Mouse (Mus musculus) hindbrain, embryonic 15.5 days (tissue): Measurements from ENCODE around the gene Abca2. TPM values are rescaled to one million over a fixed set of nuclear protein-coding genes. Genes with fewer than 3 reads are reported as not detected.

Experiments used
- ATAC-seq: fragments of 200-750 bp; cut with Nextera tagmentation; 2 replicates; pipeline ENCODE4 v1.8.0; 2017; ENCODE audit warnings: low read depth, moderate number of reproducible peaks, moderate TSS enrichment; ENCODE audit not compliant: low FRiP score
- H3K27ac ChIP-seq: fragments of 300-500 bp; sonication (generic); replicated peaks from 2 replicates; pipeline ENCODE4 v1.5.1; 2015; ENCODE audit warnings: mild to moderate bottlenecking, inconsistent platforms
- H3K27me3 ChIP-seq: fragments of 300-500 bp; sonication (generic); 2 replicates; pipeline ENCODE4 v1.6.1; 2015; ENCODE audit warnings: control low read depth, inconsistent platforms
- H3K36me3 ChIP-seq: fragments of 300-500 bp; sonication (generic); 2 replicates; pipeline ENCODE4 v1.6.1; 2015; ENCODE audit warnings: control low read depth, inconsistent platforms
- H3K4me1 ChIP-seq: fragments of 300-500 bp; sonication (generic); replicated peaks from 2 replicates; pipeline ENCODE4 v1.6.1; 2015; ENCODE audit warnings: control low read depth, inconsistent platforms
- H3K4me2 ChIP-seq: fragments of 300-500 bp; sonication (generic); 2 replicates; pipeline ENCODE4 v1.6.1; 2015; ENCODE audit warnings: moderate library complexity, mild to moderate bottlenecking, inconsistent platforms
- H3K4me3 ChIP-seq: fragments of 300-500 bp; sonication (generic); 2 replicates; pipeline ENCODE4 v1.5.1; 2015; ENCODE audit warnings: mild to moderate bottlenecking, inconsistent platforms
- H3K9ac ChIP-seq: fragments of 300-500 bp; sonication (generic); 2 replicates; pipeline ENCODE4 v1.6.1; 2015; ENCODE audit warnings: inconsistent platforms
- H3K9me3 ChIP-seq: fragments of 300-500 bp; sonication (generic); 2 replicates; pipeline ENCODE4 v1.6.1; 2016; ENCODE audit warnings: control low read depth, inconsistent platforms
- WGBS: fragments of 180-500 bp; shearing (Covaris S2); methylation state at CpG from one replicate; pipeline ENCODE4 v1.1.7; 2015; 5-methylcytosine and 5-hydroxymethylcytosine counted together
- polyA plus RNA-seq: library from polyadenylated mRNA; unstranded; fragments of >200 nt; fragmentation: Nextera tagmentation; extraction: Ambion mirVana; gene quantifications from 2 replicates; pipeline ENCODE4 v1.2.1, GENCODE M21; 2015

Abca2 gene
- polyA plus RNA-seq, 1 experiment from 2014 or later: 15.1 TPM

DNA sequence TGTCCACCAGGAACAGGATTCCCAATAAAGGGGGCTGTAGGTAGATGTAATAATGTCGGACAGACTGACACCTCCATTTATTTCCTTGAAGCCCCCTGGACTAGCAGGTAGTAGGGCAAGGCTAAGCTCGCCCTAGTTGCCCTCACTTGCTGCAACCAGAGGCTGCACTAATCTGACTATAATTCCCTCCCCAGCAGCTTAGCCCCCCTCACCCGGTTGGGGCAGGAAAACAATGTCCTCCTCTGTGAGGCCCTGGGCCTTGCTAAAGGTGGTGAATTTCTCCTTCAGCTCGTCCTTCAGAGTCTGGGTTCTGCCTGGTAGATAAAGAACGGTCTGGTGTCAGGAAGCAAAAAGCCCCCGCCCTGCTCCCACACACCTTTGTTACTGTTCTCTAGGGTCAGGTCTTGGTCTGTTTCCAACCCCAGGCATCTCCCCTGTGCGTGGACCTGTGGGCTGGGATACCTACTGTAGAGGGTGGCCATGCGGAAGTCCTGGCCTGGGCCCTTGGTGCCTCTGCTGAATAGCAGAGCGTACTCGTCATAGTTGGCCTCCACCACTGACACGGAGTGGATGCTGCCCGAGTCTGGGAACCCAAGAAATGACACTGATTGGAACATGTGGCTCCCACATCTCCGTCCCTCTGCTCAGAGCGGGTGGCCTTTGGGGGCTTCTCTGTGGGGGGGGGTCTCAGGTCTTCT lies 39.3 kb downstream of the Abca2 start:
- H3K27ac ChIP-seq: no peak overlapping the region
- 77% methylated on average over 14 of the region's 14 CpGs for WGBS
- no peak overlapping the region for H3K4me3 ChIP-seq
- H3K4me2 ChIP-seq: no peak overlapping the region
- ATAC-seq: no peak
- peaks cover 13% of the 10 kb centered on the region for H3K4me1 ChIP-seq
- no peaks in the 10 kb centered on the region for H3K9me3 ChIP-seq
- no peaks in the 10 kb centered on the region for H3K36me3 ChIP-seq
- H3K9ac ChIP-seq: no peak overlapping the region
- no peaks in the 10 kb centered on the region for H3K27me3 ChIP-seq

GRCm38 (mm10) chr2:25468962-25469915 lies 40.7 kb downstream of the Abca2 start:
- Histone ChIP-seq H3K27me3 (no peaks in the 10 kb centered on the region), H3K36me3 (no peaks in the 10 kb centered on the region), H3K9me3 (no peaks in the 10 kb centered on the region), H3K4me2 (no peak overlapping the region), H3K27ac (peak overlapping the region; percentile 46), H3K4me3 (no peak overlapping the region), H3K9ac (no peak overlapping the region), H3K4me1 (peaks cover 13% of the 10 kb centered on the region)
- WGBS: 68% methylated on average over 10 of the region's 10 CpGs
- peak; percentile 79 for ATAC-seq

DNA sequence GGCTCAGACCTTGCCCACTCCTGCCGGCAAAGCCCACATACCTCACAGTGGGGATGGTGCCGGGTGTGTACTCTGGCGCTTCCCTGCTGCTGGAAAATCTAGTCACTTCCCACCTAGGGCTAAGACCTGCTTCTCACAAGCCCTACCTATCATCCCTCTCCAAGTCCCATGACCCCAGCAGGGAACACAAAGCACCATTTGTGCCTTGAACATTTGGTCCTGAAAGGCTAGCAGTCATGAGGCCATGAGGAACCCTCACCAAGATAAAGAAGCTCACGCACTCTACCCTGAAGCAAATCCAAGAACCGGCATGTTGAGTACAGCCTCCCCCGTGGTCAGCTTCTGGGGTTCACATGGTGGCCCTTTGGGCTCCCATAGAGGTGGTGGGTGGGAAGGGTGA lies 41.5 kb downstream of the Abca2 start, which contains the start of gene Ptgds:
Gene Ptgds (minus strand): TSS at position 78 of the 400 bp plus-strand sequence.
- peak within 1 kb of the TSS; percentile 46 for H3K27ac ChIP-seq
- H3K4me2 ChIP-seq: no peak within 1 kb of the TSS
- no peak within 1 kb of the TSS for H3K4me3 ChIP-seq
- H3K9ac ChIP-seq: no peak within 1 kb of the TSS
- H3K4me1 ChIP-seq: peaks cover 13% of the 10 kb centered on the region
- H3K9me3 ChIP-seq: no peaks in the 10 kb centered on the region
- no peaks in the 10 kb centered on the region for H3K36me3 ChIP-seq
- no peak for ATAC-seq
- no peaks in the 10 kb centered on the region for H3K27me3 ChIP-seq
- WGBS: 57% methylated on average over 6 of the region's 6 CpGs

DNA sequence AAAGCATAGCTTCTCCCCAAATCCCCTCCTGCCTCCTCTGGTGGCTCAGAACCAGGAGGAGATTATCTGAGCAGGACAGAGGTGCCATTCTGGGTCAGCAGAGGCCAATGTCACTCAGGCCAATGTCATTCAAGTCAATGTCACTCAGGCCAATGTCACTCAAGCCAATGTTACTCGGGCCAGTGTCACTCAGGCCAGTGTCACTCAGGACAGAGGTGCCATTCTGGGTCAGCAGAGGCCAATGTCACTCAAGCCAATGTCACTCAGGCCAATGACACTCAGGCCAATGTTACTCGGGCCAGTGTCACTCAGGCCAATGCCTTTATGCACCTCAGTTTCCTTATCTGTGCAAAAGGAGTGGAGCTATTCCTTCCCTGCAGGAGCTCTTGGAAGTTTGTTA lies 44.0 kb downstream of the Abca2 start:
- Histone ChIP-seq H3K9me3 (no peaks in the 10 kb centered on the region), H3K9ac (no peak overlapping the region), H3K4me2 (no peak overlapping the region), H3K4me1 (peaks cover 13% of the 10 kb centered on the region), H3K27me3 (no peaks in the 10 kb centered on the region), H3K4me3 (no peak overlapping the region), H3K36me3 (no peaks in the 10 kb centered on the region), H3K27ac (no peak overlapping the region)
- no peak for ATAC-seq
- WGBS: 81% methylated on average over 2 of the region's 2 CpGs

- H3K4me1 ChIP-seq: no peaks in the 10 kb centered on the region
- no peak for ATAC-seq
- H3K36me3 ChIP-seq: no peaks in the 10 kb centered on the region
- no peaks in the 10 kb centered on the region for H3K27me3 ChIP-seq
- H3K27ac ChIP-seq: no peak overlapping the region
- H3K9ac ChIP-seq: no peak overlapping the region
- no peak overlapping the region for H3K4me2 ChIP-seq
- no peak overlapping the region for H3K4me3 ChIP-seq
- 92% methylated on average over 8 of the region's 8 CpGs for WGBS
- H3K9me3 ChIP-seq: no peaks in the 10 kb centered on the region
Observed at GRCm38 (mm10) chr2:25477541-25477940, 49.0 kb downstream of the Abca2 start.

DNA sequence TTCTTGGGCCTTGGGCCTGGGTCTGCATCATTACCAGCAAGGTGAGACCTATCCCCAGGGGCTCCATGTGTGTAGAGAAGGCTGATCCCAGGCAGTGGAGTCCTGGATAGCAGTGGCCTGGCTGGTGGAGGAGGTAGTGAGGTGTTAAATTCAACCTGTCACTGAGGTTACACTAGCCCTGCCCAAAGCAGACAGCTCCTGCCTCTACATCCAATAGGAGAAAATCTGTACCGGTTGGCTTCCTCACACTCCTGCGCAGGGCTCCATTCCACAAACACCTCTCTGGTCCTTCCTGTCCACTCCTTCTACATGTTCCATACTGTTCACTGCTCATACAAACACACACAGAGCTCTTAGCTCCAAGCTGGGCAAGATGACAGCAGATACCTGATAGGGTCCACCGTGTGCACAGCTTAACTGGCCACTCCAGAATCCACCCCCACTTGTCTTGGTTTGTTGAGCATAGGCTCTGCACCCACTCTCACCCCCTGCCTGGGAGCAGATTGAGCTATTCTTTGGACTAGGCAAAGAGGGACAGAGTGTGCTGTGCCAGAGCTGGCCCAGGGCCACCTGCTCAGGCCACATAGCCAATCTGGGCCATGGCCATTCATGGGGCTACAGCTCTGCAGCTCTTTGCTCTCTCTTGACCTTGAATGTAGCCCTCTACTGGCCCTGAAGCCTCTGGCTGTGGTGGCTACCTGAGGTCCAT lies 49.6 kb downstream of the Abca2 start:
- H3K4me3 ChIP-seq: no peak overlapping the region
- H3K4me1 ChIP-seq: no peaks in the 10 kb centered on the region
- no peak for ATAC-seq
- H3K4me2 ChIP-seq: no peak overlapping the region
- H3K27ac ChIP-seq: no peak overlapping the region
- no peaks in the 10 kb centered on the region for H3K36me3 ChIP-seq
- H3K9ac ChIP-seq: no peak overlapping the region
- WGBS: 94% methylated on average over 3 of the region's 3 CpGs
- H3K9me3 ChIP-seq: no peaks in the 10 kb centered on the region
- no peaks in the 10 kb centered on the region for H3K27me3 ChIP-seq

- no peak for ATAC-seq
- H3K4me1 ChIP-seq: no peaks in the 10 kb centered on the region
- H3K9ac ChIP-seq: no peak overlapping the region
- H3K27me3 ChIP-seq: no peaks in the 10 kb centered on the region
- no peaks in the 10 kb centered on the region for H3K9me3 ChIP-seq
- no peak overlapping the region for H3K4me3 ChIP-seq
- H3K36me3 ChIP-seq: no peaks in the 10 kb centered on the region
- no peak overlapping the region for H3K4me2 ChIP-seq
- H3K27ac ChIP-seq: no peak overlapping the region
- WGBS: 70% methylated on average over 10 of the region's 10 CpGs
Observed at GRCm38 (mm10) chr2:25479551-25480311, 51.2 kb downstream of the Abca2 start.

- H3K4me3 ChIP-seq: no peak overlapping the region
- ATAC-seq: no peak
- no peak overlapping the region for H3K27ac ChIP-seq
- H3K4me2 ChIP-seq: no peak overlapping the region
- H3K9me3 ChIP-seq: no peaks in the 10 kb centered on the region
- H3K9ac ChIP-seq: no peak overlapping the region
- 89% methylated on average over 1 of the region's 1 CpGs for WGBS
- H3K4me1 ChIP-seq: no peaks in the 10 kb centered on the region
- no peaks in the 10 kb centered on the region for H3K27me3 ChIP-seq
- H3K36me3 ChIP-seq: no peaks in the 10 kb centered on the region
Observed at GRCm38 (mm10) chr2:25480541-25480940, 52.0 kb downstream of the Abca2 start.

- H3K4me3 ChIP-seq: no peak overlapping the region
- H3K9me3 ChIP-seq: no peaks in the 10 kb centered on the region
- no peak for ATAC-seq
- H3K4me2 ChIP-seq: no peak overlapping the region
- H3K27ac ChIP-seq: no peak overlapping the region
- WGBS: 25% methylated on average over 7 of the region's 7 CpGs
- H3K27me3 ChIP-seq: no peaks in the 10 kb centered on the region
- H3K36me3 ChIP-seq: no peaks in the 10 kb centered on the region
- no peaks in the 10 kb centered on the region for H3K4me1 ChIP-seq
- H3K9ac ChIP-seq: no peak overlapping the region
Observed at GRCm38 (mm10) chr2:25482969-25483368, 54.5 kb downstream of the Abca2 start.

DNA sequence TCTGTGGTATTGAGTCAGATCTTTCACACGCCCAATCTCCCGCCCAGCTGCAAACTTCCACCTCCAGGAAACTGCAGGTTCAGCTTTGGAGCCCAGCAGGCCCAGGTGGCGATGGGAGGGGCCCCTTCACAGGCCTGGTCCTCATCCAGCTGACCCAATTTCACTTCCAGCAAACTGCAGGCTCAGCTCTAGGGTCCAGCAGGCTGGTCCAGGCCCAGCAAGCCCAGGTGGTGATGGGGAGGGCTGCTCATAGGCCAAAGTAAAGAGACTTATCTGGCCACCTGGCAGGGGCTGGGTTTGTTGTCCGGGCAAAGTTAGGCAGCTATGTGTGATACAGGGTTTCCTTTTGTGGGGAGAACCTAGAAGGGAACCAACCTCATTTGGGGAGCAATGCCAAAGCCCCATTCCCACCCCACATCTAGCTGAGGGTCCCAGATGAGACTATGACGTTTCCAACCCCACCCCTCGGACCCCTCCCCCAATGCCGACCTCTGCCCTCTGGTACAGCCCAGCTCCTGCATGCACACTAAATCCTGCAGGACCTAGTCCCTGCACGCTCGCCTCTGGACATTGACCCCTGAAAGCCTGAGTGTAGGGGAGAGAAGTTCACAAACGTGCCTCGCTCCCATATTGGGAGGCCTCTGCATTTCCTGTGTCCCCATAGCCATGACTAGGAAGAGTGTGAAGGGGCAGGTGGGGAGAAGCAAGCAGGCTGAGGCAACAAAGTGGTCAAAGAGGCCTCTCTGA lies 56.6 kb downstream of the Abca2 start:
- H3K36me3 ChIP-seq: no peaks in the 10 kb centered on the region
- no peaks in the 10 kb centered on the region for H3K27me3 ChIP-seq
- ATAC-seq: no peak
- no peaks in the 10 kb centered on the region for H3K9me3 ChIP-seq
- H3K4me3 ChIP-seq: no peak overlapping the region
- H3K4me2 ChIP-seq: no peak overlapping the region
- no peak overlapping the region for H3K9ac ChIP-seq
- H3K4me1 ChIP-seq: no peaks in the 10 kb centered on the region
- 74% methylated on average over 11 of the region's 11 CpGs for WGBS
- no peak overlapping the region for H3K27ac ChIP-seq
